Mouse (Mus musculus): Measurements from ENCODE around the gene Rhog.

Rhog gene

DNA sequence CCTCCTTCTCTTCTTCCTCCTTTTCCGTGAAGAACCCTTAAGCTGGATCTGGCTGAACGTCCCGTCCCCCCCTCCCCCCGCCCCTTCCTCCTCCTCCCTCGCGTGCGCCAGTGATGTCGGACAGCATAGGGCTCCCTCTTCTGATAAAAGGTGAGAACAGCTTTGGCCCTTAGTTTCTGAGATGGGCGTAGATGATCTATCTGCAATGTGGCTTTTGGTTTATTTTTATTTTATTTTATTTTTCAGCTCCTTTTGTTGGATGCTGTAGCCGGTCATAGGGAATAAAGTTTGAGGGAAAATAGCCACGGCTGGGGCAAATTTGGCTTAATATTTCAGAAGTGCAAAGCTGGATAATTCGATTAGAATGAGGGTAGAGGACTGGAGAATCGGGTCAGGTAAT lies 33.5 kb downstream of the Rhog start:
- DNase-seq (ENCODE audit: low read depth, low spot score): peak; percentile 72

DNA sequence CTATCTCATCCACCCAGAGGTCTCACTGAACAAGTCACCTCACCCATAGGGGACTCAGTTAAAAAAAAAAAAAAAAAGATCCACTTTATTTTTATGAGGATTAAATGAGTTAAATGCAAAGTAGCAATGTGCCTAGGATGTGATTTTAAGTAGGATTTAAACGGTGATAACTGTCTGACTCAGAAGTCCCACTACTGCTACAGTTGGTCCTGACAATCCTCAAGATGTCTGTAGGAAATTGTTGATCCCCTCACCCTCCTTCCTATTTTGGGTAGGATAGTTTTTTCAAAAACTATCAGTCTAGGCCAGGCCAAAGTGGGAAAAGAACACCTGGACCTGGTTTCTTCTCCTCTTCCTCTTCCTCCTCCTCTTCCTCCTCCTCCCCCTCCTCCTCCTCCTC lies 34.0 kb downstream of the Rhog start:
- DNase-seq (ENCODE audit: low read depth, low spot score): no peak

DNA sequence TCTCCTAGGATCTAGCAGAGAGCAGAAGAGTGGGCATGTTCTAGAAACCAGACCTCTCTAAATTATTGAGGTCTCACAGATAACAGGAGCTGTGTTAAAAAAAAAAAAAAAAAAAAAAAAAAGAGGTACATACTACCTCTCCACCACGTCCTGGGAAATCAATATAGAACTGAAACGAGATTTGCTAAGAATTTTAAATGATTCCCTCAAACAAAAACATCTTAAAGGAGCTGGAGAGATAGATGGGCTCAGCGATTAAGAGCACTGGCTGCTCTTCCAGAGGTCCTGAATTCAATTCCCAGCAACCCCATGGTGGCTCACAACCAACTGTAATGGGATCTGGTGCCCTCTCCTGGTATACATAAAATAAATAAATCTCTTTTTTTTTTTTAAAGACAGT lies 44.8 kb downstream of the Rhog start:
- DNase-seq (ENCODE audit: low read depth, low spot score): no peak

DNA sequence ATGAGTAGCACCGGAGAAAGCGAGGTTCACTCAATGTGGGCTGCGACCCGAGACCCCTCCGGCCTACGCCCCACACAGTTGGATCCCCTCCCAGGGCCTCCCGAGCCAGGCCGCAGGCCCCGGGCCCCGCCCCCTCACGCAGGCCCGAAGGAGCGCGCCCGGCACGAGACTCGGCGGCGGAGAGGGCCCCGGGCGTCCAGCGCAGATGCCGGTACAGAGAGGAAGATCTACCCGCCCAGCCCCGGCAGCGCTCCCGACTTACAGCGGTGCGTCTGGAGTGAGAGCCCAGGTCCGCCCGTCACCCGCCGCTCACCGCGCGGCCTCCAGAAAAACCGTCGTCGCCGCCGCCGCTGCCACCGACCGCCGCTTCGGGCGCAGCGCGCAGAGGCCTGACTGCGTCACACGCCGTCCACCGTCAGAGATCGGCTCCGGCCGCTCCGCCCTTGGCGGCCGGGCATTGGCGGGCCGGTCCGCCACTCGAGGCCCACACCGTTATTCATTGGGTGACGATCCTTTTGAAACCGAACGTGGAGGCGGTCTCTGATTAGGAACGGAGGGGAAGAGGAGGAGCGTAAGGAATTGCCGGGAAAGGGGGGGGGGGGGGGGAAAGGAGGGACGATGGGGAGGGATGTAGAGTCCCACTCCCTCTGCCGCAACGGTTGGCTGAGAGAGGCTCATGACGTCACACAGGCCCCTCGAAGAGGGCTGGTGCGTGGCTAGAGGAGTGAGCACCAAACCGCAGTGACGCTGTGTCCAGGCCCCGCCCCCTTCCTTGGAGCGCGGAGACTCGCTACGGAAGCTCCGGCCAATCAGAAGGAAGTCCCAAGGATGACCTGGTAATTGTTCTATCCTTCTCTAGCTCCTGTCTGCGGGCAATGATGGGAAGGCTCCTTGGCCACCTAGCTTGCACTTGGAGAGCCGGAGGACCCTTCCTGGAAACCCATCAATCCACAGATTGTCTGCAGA lies 45.8 kb downstream of the Rhog start, which contains the start of the genes Nup98 and Pgap2:
Gene Nup98 (minus strand): TSS at position 421 of the 966 bp plus-strand sequence.
Gene Pgap2 (plus strand): TSS at position 453 of the 966 bp plus-strand sequence.
- DNase-seq (ENCODE audit: low read depth, low spot score): peak; percentile 99

DNA sequence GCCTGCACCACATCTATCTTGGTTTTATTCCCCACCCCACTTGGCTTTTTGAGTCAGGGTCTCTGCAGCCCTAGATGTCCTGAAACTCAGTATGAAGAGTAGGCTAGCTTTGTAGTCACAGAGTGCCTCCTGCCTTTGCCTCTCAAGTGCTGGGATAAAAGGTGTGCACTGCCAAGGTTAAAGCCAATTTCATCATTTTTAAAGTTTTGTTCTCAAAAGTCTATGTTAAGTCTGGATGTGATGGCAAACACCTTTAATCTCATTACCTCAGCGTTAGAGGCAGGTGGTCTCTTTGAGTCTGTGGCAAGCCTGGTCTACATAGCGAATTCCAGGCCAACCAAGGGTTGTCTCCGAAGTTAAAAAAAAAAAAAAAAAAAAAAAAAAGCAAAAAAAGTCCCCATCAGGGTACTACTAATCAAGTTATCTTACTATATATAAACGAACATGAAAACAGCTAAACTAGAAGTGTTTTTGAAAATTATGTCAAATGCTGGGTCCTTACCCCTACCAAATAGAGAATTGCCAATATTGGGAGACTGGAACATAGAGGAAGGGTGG lies 47.0 kb downstream of the Rhog start:
- no peak for DNase-seq (ENCODE audit: low read depth, low spot score)

DNA sequence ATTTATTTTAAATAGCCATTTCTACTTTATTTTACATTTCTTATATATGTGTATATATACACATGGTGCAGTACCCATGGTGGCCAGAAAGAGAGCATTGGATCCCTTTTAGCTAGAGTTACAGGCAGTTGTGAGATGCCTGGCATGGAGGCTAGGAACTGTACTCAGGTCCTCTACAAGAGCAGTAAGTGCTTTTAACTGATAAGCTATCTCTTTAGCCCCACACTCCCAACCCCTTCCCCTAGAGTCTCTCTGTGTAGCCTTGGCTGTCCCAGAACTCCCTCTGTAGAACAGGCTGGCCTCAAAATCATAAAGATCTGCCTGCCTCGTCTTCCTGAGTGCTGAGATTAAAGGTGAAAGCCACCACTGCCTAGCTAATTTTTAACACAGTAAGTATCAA lies 50.2 kb downstream of the Rhog start:
- no peak for DNase-seq (ENCODE audit: low read depth, low spot score)

DNA sequence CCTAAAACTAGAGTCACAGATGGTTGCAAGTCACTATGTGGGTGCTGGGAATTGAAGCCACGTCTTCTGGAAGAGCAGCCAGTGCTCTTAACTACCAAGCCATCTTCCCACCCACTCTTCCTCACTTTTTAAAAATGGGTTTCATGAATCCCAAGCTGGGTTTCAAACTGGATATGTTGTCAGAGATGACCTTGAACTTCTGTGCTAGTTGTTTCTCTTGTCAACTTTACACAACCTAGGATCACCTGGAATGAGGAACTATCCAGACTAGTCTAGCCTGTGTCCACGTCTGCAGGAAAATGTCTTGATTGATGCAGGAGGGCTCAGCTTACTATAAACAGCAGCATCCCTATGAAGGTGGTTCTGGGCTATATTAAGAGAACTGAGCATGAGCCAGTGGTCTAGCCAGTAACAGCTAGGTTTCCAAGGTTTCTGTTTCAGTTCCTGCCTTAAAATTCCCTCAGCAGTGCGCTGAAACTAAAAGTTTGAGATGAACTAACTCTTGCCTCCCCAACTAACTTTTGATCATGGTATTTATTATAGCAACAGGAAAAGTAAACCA lies 51.5 kb downstream of the Rhog start:
- DNase-seq (ENCODE audit: low read depth, low spot score): no peak

DNA sequence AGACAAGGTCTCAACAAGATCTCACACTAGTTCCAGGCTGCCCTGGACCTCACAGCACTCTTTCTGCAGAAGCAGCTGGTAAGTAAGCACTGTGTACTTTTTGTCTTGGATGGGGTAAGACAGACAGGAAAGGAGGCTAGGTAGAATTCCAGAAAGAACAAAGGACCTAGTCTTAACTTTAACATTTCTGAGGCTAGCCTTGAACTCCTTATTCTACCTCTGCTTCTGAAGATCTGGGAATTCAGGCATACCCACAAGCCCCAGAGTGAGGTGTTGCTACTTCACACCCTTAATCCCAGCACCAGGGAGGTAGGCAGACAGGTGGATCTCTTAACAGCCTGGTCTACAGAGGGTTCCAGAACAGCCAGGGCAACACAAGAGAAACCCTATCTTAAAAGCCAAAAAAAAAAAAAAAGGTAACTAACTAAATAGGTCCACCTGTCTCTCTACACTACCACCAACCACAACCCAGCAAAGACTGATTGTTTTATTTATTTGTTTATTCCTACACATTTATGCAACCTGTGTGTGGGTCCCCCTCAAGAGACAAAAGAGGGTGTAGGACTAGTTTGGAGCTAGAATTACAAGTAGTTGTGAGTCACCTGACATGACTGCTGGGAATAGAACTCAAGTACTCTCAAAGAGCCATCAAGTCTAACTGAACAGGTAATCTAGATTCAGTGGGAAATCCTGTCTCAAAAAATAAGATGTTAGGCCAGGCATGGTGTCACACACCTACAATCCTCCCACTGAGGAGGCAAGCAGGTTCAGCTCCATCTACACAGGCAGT lies 54.7 kb downstream of the Rhog start:
- no peak for DNase-seq (ENCODE audit: low read depth, low spot score)

DNA sequence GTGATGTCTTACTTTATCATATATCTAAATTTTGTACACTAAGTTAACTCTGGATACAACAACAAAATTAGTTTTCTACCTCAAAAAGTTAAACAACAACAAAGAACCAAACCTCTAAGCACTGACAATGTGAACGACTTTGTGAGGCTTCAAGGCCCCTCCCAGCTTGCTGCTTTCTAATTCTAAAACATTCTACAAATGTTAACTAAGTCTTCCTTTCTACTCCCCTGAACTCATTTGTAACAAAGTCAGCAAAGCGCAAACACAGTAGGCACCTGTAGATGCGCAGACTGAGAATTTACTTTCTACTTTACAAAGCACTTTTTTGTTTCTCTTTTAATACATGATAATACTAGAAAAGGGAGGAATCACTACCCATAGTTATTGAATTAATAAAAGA lies 55.3 kb downstream of the Rhog start:
- no peak for DNase-seq (ENCODE audit: low read depth, low spot score)

DNA sequence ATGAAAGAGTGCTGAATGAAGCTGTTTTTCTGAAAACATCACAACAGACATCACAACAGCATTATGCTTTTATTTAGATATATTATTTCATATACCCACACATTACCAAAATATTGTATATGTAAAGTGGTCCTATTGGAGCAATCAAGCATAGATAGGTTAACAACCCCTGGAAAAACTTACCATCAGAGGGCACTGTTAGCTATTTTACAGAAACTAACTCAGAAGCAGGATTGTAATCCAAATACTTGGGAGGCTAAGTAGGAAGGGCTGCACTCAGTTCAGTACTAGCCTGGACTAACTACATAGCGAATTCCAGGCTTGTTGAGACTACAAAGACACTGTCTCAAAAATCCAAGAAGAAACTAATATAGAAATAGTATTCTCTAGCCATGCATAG lies 63.5 kb downstream of the Rhog start:
- peak; percentile 23 for DNase-seq (ENCODE audit: low read depth, low spot score)

All from CD4-positive helper T cell, adult 2 months (primary cell).